Mouse (Mus musculus) lung, adult 2 months (tissue): Measurements from ENCODE around the gene Tenm3.

Experiments
- CTCF ChIP-seq: fragments of 200-500 bp; IDR thresholded peaks from 2 replicates; pipeline ENCODE4 v1.5.1; 2011; ENCODE audit warnings: mild to moderate bottlenecking, low read length, control low read depth; ENCODE audit not compliant: insufficient read depth
- POLR2A ChIP-seq: fragments of 200-500 bp; IDR thresholded peaks from 2 replicates; pipeline ENCODE4 v1.6.1; 2011; ENCODE audit warnings: low read depth, mild to moderate bottlenecking, control low read depth, low read length, borderline replicate concordance; ENCODE audit errors: extremely low read depth

GRCm38 (mm10) chr8:48827454-48827853, 16.3 kb downstream of the Tenm3 start:
- no peak for TF ChIP-seq CTCF
- no peak for TF ChIP-seq POLR2A
